In genomic region chr5:29129724-29130123, GRCm38 (mm10) we compare ENCODE assay signal across 33 mouse cellular contexts.
"Had no signal": no experiment of that assay in that cellular context is flagged by ENCODE, and none has a peak within 500 bp of the region (broad histone marks: within the 10 kb centered on the region; RNA-seq: fewer than 3 reads in every experiment).

No protein-coding gene starts in this region.

- H3K4me1 ChIP-seq: heart, embryonic 12.5 days; heart, embryonic 15.5 days; hindbrain, embryonic 12.5 days; hindbrain, embryonic 13.5 days; hindbrain, embryonic 15.5 days had no signal

- H3K9me3 ChIP-seq: heart, embryonic 10.5 days; heart, embryonic 12.5 days; heart, embryonic 13.5 days; heart, embryonic 15.5 days; hindbrain, embryonic 10.5 days; hindbrain, embryonic 12.5 days; hindbrain, embryonic 13.5 days; hindbrain, embryonic 15.5 days; kidney, embryonic 15.5 days had no signal

- H3K27me3 ChIP-seq: heart, embryonic 12.5 days; heart, embryonic 13.5 days; heart, embryonic 15.5 days; hindbrain, embryonic 12.5 days; hindbrain, embryonic 13.5 days; hindbrain, embryonic 15.5 days; kidney, embryonic 15.5 days had no signal

- H3K36me3 ChIP-seq: heart, embryonic 10.5 days; heart, embryonic 12.5 days; heart, embryonic 13.5 days; heart, embryonic 15.5 days; hindbrain, embryonic 10.5 days; hindbrain, embryonic 12.5 days; hindbrain, embryonic 13.5 days; hindbrain, embryonic 15.5 days; kidney, embryonic 15.5 days had no signal

- H3K27ac ChIP-seq: heart, adult 2 months; heart, embryonic 10.5 days; heart, embryonic 13.5 days; heart, embryonic 15.5 days; hindbrain, embryonic 10.5 days; hindbrain, embryonic 12.5 days; hindbrain, embryonic 13.5 days; hindbrain, embryonic 14.5 days; hindbrain, embryonic 15.5 days; hindbrain, postnatal 0 days; kidney, embryonic 15.5 days; kidney, postnatal 0 days; layer of hippocampus, adult 2 months; left cerebral cortex, adult 2 months had no signal

- ATAC-seq: hindbrain, embryonic 16.5 days; hindbrain, postnatal 0 days; inflammation-experienced regulatory T-cells, adult 6 months had no signal

- H3K4me2 ChIP-seq: heart, embryonic 11.5 days; heart, embryonic 12.5 days; heart, embryonic 13.5 days; heart, embryonic 15.5 days; hindbrain, embryonic 12.5 days; hindbrain, embryonic 13.5 days; hindbrain, embryonic 14.5 days; hindbrain, embryonic 15.5 days; kidney, embryonic 15.5 days had no signal

- DNase-seq: heart, adult 2 months; heart, postnatal 10 days; heart, postnatal 14 days; heart, postnatal 36 days; heart, postnatal 4 days; kidney, adult 11 months; kidney, adult 18-20 months; kidney, adult 2 months; kidney, adult 8-10 months; kidney, adult 9 months; kidney, postnatal 10 days; kidney, postnatal 25 days; kidney, postnatal 36 days; kidney, postnatal 4 days; layer of hippocampus, adult 9-11 months; layer of hippocampus, postnatal 36 days had no signal

- H3K9ac ChIP-seq: heart, embryonic 12.5 days; heart, embryonic 13.5 days; heart, embryonic 15.5 days; hindbrain, embryonic 12.5 days; hindbrain, embryonic 13.5 days; hindbrain, embryonic 14.5 days; hindbrain, embryonic 15.5 days; kidney, embryonic 15.5 days had no signal

- H3K4me3 ChIP-seq: heart, adult 2 months; heart, embryonic 10.5 days; heart, embryonic 12.5 days; heart, embryonic 13.5 days; heart, embryonic 15.5 days; hindbrain, embryonic 10.5 days; hindbrain, embryonic 12.5 days; hindbrain, embryonic 13.5 days; hindbrain, embryonic 15.5 days; kidney, embryonic 15.5 days; layer of hippocampus, adult 2 months; left cerebral cortex, adult 2 months had no signal
